Mouse (Mus musculus): ENCODE measurements around the gene Vwa8.

- TF ChIP-seq CTCF (IDR thresholded peaks at IDR 0.05; ENCODE audit: low read depth) (no peak), EP300 (IDR thresholded peaks at IDR 0.05; ENCODE audit: low read depth) (no peak)
Observed at GRCm38 (mm10) chr14:79160486-79160885, 311.6 kb downstream of the Vwa8 start.
